Mouse (Mus musculus): Measurements from ENCODE around the gene Mast4. TPM values are rescaled to one million over a fixed set of nuclear protein-coding genes. Genes with fewer than 3 reads are reported as not detected.
A peak's percentile ranks its signal among the peaks of the same experiment; 100 is the strongest.

Gene Mast4
- total and polyA plus RNA-seq, 3 experiments, result 2.7 to 7.0 TPM; not detected in 1

DNA sequence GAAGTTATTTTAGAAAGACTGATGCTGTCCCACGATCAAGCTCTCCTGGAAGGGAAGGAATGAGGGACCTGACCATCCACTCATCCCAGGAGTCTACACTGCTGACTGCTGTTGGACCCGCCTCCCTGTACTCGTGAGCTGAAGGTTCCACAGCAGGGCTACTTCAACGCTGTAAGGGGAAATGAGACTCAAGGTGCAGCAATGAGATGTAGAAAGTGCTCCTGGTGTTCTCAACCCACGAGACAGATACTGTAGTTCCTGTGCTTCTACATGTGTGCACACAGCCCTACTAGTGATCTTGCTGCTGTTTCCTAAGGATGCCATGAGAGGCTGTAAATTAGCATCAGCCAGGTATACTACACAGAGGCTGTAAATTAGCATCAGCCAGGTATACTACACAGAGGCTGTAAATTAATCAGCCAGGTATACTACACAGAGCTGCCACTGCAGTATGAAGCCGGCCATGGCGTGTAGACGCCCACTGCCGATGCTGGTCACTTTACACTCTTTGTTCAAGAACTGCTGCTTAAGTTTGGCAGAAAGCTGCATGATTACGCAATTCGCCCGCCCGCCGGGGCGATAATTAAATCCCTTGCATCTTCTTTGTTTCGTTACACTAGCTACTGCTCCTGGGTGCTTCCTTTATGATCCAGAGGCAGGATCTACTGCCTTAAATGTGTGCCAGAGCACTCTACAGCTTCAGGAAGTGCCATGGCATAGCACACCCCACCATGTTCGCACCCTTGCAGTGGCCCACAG is 587.3 kb downstream of the Mast4 start:
- no peak overlapping the region for H3K27ac ChIP-seq (ENCODE audit: control insufficient read depth, low read depth, low read length)
- DNase-seq (ENCODE audit: low read depth, low spot score), result peak; percentile 25
- 0 out of 4 replicates have a peak, but pooled peaks cover 0 to 3% of the 10 kb centered on the region in 2 experiments for H3K36me3 ChIP-seq (ENCODE audit: control insufficient read depth in 1 of 2, insufficient read depth in 2 of 2, low read length in 2 of 2)
- no peaks in the 10 kb centered on the region for H3K9me3 ChIP-seq (replicated peaks; ENCODE audit: insufficient read depth, low read length)
- no peaks in the 10 kb centered on the region for H3K79me2 ChIP-seq (ENCODE audit: control insufficient read depth, insufficient read depth, low read length, poor library complexity)
- peaks cover 0 to 2% of the 10 kb centered on the region in 2 experiments; a peak in 1 of 4 replicates for H3K4me1 ChIP-seq (ENCODE audit: control insufficient read depth in 1 of 2, insufficient read depth in 2 of 2, low read length in 2 of 2)
- H3K4me3 ChIP-seq (ENCODE audit: control insufficient read depth in 1 of 2, insufficient read depth in 1 of 2, low read depth in 2 of 2, low read length in 2 of 2), result no peak overlapping the region
- H3K9ac ChIP-seq (ENCODE audit: control insufficient read depth, low read depth, low read length, poor library complexity, severe bottlenecking), result no peak overlapping the region
- no peak for TF ChIP-seq USF2 (IDR thresholded peaks at IDR 0.05; ENCODE audit: borderline replicate concordance in 1 of 2, insufficient read depth in 1 of 2, low read depth in 1 of 2, low read length in 2 of 2)
- TF ChIP-seq TAL1 (IDR thresholded peaks at IDR 0.05; ENCODE audit: low read length), result peak; percentile 42; the same call in 1 of the 2 replicates
- no peaks in the 10 kb centered on the region for H3K27me3 ChIP-seq (ENCODE audit: control insufficient read depth in 1 of 2, insufficient read depth in 2 of 2, low read length in 2 of 2)

DNA sequence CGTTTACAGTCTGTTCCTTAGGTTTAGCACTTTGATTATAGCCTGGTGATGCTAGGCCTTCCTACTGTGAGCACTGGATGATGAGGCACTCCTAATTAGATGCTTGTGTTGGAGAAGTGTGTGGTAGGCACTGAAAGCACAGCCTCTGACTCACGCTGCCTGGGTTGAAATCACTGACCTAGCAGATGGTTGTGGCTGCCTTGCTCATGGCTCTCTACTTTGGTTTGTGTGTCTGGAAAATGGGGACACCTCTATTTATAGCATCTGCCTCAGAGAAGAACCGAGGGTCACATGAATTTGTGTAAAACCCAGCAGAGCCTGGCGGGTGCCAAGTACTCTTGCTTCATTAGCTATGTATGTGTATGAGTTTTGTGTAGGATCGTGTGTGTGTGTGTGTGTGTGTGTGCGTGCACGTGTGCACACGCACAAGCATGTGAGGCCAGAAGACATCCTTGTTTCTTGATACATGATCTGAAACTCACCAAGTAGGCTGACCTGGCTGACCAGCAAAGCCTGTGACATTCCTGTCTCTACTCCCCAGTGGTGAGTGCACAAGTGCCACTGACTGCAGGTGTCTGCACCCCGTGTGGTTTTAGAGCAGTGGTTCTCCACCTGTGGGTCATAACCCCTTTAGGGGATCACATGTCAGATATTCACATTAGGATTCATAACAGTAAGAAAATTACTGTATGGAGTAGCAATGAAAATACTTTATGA is 588.5 kb downstream of the Mast4 start:
- no peaks in the 10 kb centered on the region for H3K27me3 ChIP-seq (ENCODE audit: control insufficient read depth in 1 of 2, insufficient read depth in 2 of 2, low read length in 2 of 2)
- peaks cover 2 to 3% of the 10 kb centered on the region in 2 experiments; a peak in 3 of 4 replicates for H3K4me1 ChIP-seq (ENCODE audit: control insufficient read depth in 1 of 2, insufficient read depth in 2 of 2, low read length in 2 of 2)
- no peak for TF ChIP-seq ZC3H11A (IDR thresholded peaks at IDR 0.05; ENCODE audit: low read depth, low read length)
- TF ChIP-seq GABPA (IDR thresholded peaks at IDR 0.05; ENCODE audit: low read depth, low read length), result no peak
- TF ChIP-seq MYC (IDR thresholded peaks at IDR 0.05; ENCODE audit: low read depth, low read length), result no peak
- no peak for TF ChIP-seq CHD2 (IDR thresholded peaks at IDR 0.05; ENCODE audit: low read length)
- TF ChIP-seq MXI1 (IDR thresholded peaks at IDR 0.05; ENCODE audit: low read depth, low read length), result no peak
- H3K36me3 ChIP-seq (ENCODE audit: control insufficient read depth in 1 of 2, insufficient read depth in 2 of 2, low read length in 2 of 2), result peaks cover 0 to 6% of the 10 kb centered on the region in 2 experiments; a peak in 2 of 4 replicates
- H3K9me3 ChIP-seq (replicated peaks; ENCODE audit: insufficient read depth, low read length), result no peaks in the 10 kb centered on the region
- DNase-seq (ENCODE audit: low read depth, low spot score), result no peak
- no peak overlapping the region for H3K4me3 ChIP-seq (ENCODE audit: control insufficient read depth in 1 of 2, insufficient read depth in 1 of 2, low read depth in 2 of 2, low read length in 2 of 2)
- H3K27ac ChIP-seq (ENCODE audit: control insufficient read depth, low read depth, low read length), result no peak overlapping the region
- H3K79me2 ChIP-seq (ENCODE audit: control insufficient read depth, insufficient read depth, low read length, poor library complexity), result no peaks in the 10 kb centered on the region
- H3K9ac ChIP-seq (ENCODE audit: control insufficient read depth, low read depth, low read length, poor library complexity, severe bottlenecking), result no peak overlapping the region

DNA sequence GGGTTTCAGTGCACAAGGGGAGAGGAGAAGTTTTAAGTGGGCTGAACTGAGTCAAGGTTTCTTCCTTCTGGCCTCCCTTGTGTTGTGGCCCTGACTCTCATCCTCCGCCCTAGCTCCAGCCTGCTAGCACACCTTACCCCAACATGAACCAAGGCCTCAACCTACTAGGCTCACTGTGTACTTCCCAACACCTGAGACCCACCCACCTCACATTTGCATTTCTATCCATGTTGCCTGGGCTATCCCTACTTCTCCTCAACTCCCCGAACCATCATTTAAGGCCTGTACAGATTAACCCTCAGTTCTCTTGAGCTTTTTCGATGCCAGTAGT is 589.1 kb downstream of the Mast4 start:
- Histone ChIP-seq H3K9me3 (replicated peaks; ENCODE audit: insufficient read depth, low read length) (no peaks in the 10 kb centered on the region), H3K27me3 (ENCODE audit: control insufficient read depth in 1 of 2, insufficient read depth in 2 of 2, low read length in 2 of 2) (no peaks in the 10 kb centered on the region), H3K4me1 (ENCODE audit: control insufficient read depth in 1 of 2, insufficient read depth in 2 of 2, low read length in 2 of 2) (peaks cover 4 to 6% of the 10 kb centered on the region in 2 experiments), H3K79me2 (ENCODE audit: control insufficient read depth, insufficient read depth, low read length, poor library complexity) (no peaks in the 10 kb centered on the region), H3K27ac (ENCODE audit: control insufficient read depth, low read depth, low read length) (no peak overlapping the region), H3K36me3 (ENCODE audit: control insufficient read depth in 1 of 2, insufficient read depth in 2 of 2, low read length in 2 of 2) (peaks cover 0 to 10% of the 10 kb centered on the region in 2 experiments; a peak in 2 of 4 replicates), H3K4me3 (ENCODE audit: control insufficient read depth in 1 of 2, insufficient read depth in 1 of 2, low read depth in 2 of 2, low read length in 2 of 2) (no peak overlapping the region), H3K9ac (ENCODE audit: control insufficient read depth, low read depth, low read length, poor library complexity, severe bottlenecking) (no peak overlapping the region)
- no peak for DNase-seq (ENCODE audit: low read depth, low spot score)
- TF ChIP-seq USF1 (IDR thresholded peaks at IDR 0.05; ENCODE audit: low read depth, low read length) (no peak), USF2 (IDR thresholded peaks at IDR 0.05; ENCODE audit: borderline replicate concordance in 1 of 2, insufficient read depth in 1 of 2, low read depth in 1 of 2, low read length in 2 of 2) (no peak), CHD2 (IDR thresholded peaks at IDR 0.05; ENCODE audit: low read length) (no peak), ZKSCAN1 (IDR thresholded peaks at IDR 0.05; ENCODE audit: low read depth, low read length) (no peak), SMC3 (IDR thresholded peaks at IDR 0.05; ENCODE audit: low read depth, low read length) (no peak), HCFC1 (IDR thresholded peaks at IDR 0.05; ENCODE audit: low read depth, low read length) (no peak), MEF2A (IDR thresholded peaks at IDR 0.05; ENCODE audit: extremely low read depth, insufficient replicate concordance, low read depth, low read length, poor library complexity, severe bottlenecking) (no peak), GATA1 (IDR thresholded peaks at IDR 0.05; ENCODE audit: low read depth, low read length) (no peak), TCF12 (IDR thresholded peaks at IDR 0.05; ENCODE audit: low read depth, low read length) (no peak)

Measured in MEL (cell line).